7 mouse cellular contexts compared by ENCODE assay signal in genomic region chr10:81106113-81106721, GRCm38 (mm10). TPM values are rescaled to one million over a fixed set of nuclear protein-coding genes. Genes with fewer than 3 reads are reported as not detected.
A peak's percentile ranks its signal among the peaks of the same experiment; 100 is the strongest.
DNase-seq lines count a peak whose midpoint lies in the region; ATAC-seq and TF ChIP-seq lines count a peak whose summit lies in the region.

No protein-coding gene starts in this region.

- under 1% methylated on average over 34 of the region's 35 CpGs for WGBS in intestine, embryonic 16.5 days
- under 1% methylated on average over 35 of the region's 35 CpGs for WGBS in limb, embryonic 11.5 days
- under 1% methylated on average over 33 of the region's 35 CpGs for WGBS in midbrain, embryonic 13.5 days
- 2% methylated on average over 35 of the region's 35 CpGs for WGBS in small intestine, adult 2 months

- no peaks in the 10 kb centered on the region for H3K9me3 ChIP-seq in intestine, embryonic 16.5 days (ENCODE audit: control insufficient read depth, low read length)
- H3K9me3 ChIP-seq in limb, embryonic 11.5 days (ENCODE audit: control insufficient read depth, low read length), result no peaks in the 10 kb centered on the region
- no peaks in the 10 kb centered on the region for H3K9me3 ChIP-seq in midbrain, embryonic 13.5 days

- peak; percentile 88 for ATAC-seq in intestine, embryonic 16.5 days
- peak; percentile 89 for ATAC-seq in limb, embryonic 11.5 days (ENCODE audit: insufficient number of reproducible peaks, low FRiP score, low TSS enrichment, low read depth)
- peak; percentile 85 for ATAC-seq in midbrain, embryonic 13.5 days

- H3K36me3 ChIP-seq in intestine, embryonic 16.5 days (ENCODE audit: control insufficient read depth, insufficient read depth, low read length), result peaks cover 25% of the 10 kb centered on the region
- peaks cover 24% of the 10 kb centered on the region for H3K36me3 ChIP-seq in limb, embryonic 11.5 days (ENCODE audit: control insufficient read depth, insufficient read depth, low read length)
- H3K36me3 ChIP-seq in midbrain, embryonic 13.5 days, result peaks cover 32% of the 10 kb centered on the region
- H3K36me3 ChIP-seq in small intestine, adult 2 months (ENCODE audit: control insufficient read depth, insufficient read depth, low read length), result peaks cover 32% of the 10 kb centered on the region

- peak overlapping the region; percentile 99 for H3K9ac ChIP-seq in intestine, embryonic 16.5 days (ENCODE audit: low read depth, low read length)
- H3K9ac ChIP-seq in limb, embryonic 11.5 days (ENCODE audit: low read length), result peak overlapping the region; percentile 93
- H3K9ac ChIP-seq in midbrain, embryonic 13.5 days (replicated peaks), result peak overlapping the region; percentile 97

- peak overlapping the region; percentile 72 for H3K4me2 ChIP-seq in intestine, embryonic 16.5 days (ENCODE audit: low read depth, low read length)
- peak overlapping the region; percentile 67 for H3K4me2 ChIP-seq in limb, embryonic 11.5 days (ENCODE audit: low read depth, severe bottlenecking)
- H3K4me2 ChIP-seq in midbrain, embryonic 13.5 days (replicated peaks), result peak overlapping the region; percentile 77

- no peak; the same call in 1 of the 2 replicates for TF ChIP-seq POLR2A in small intestine, adult 2 months (IDR thresholded peaks at IDR 0.05; ENCODE audit: low read depth, low read length)

- H3K27me3 ChIP-seq in intestine, embryonic 16.5 days (replicated peaks; ENCODE audit: control insufficient read depth, insufficient read depth, low read length), result no peaks in the 10 kb centered on the region
- no peaks in the 10 kb centered on the region for H3K27me3 ChIP-seq in limb, embryonic 11.5 days (ENCODE audit: control insufficient read depth, insufficient read depth, low read length)
- H3K27me3 ChIP-seq in midbrain, embryonic 13.5 days, result no peaks in the 10 kb centered on the region
- H3K27me3 ChIP-seq in small intestine, adult 2 months (ENCODE audit: control insufficient read depth, insufficient read depth, low read length), result no peaks in the 10 kb centered on the region

- TF ChIP-seq CTCF in small intestine, adult 2 months (IDR thresholded peaks at IDR 0.05; ENCODE audit: extremely low read depth, insufficient read length, insufficient replicate concordance, low read depth, low read length), result no peak

- H3K4me3 ChIP-seq in intestine, embryonic 16.5 days (ENCODE audit: low read length), result peak overlapping the region; percentile 97
- H3K4me3 ChIP-seq in limb, embryonic 11.5 days (ENCODE audit: low read depth, low read length), result peak overlapping the region; percentile 89
- H3K4me3 ChIP-seq in midbrain, embryonic 13.5 days (replicated peaks), result peak overlapping the region; percentile 71
- peak overlapping the region; percentile 92 for H3K4me3 ChIP-seq in small intestine, adult 2 months (ENCODE audit: low read depth, low read length)

- peaks cover 20% of the 10 kb centered on the region for H3K4me1 ChIP-seq in intestine, embryonic 16.5 days (ENCODE audit: control insufficient read depth, insufficient read depth, low read length)
- peaks cover 19% of the 10 kb centered on the region for H3K4me1 ChIP-seq in limb, embryonic 11.5 days (ENCODE audit: control insufficient read depth, insufficient read depth, low read length)
- peaks cover 31% of the 10 kb centered on the region for H3K4me1 ChIP-seq in midbrain, embryonic 13.5 days (replicated peaks)
- peaks cover 38% of the 10 kb centered on the region for H3K4me1 ChIP-seq in small intestine, adult 2 months (ENCODE audit: control insufficient read depth, insufficient read depth, insufficient read length, low read length)

- peak overlapping the region; percentile 100 for H3K27ac ChIP-seq in intestine, embryonic 16.5 days (ENCODE audit: low read length)
- H3K27ac ChIP-seq in limb, embryonic 11.5 days (replicated peaks; ENCODE audit: low read depth, low read length), result peak overlapping the region; percentile 97
- H3K27ac ChIP-seq in midbrain, embryonic 13.5 days, result peak overlapping the region; percentile 100
- peak overlapping the region; percentile 98 for H3K27ac ChIP-seq in small intestine, adult 2 months (ENCODE audit: insufficient read depth, low read depth, low read length)

- peak; percentile 92 for DNase-seq in adrenal gland, adult 2 months
- DNase-seq in embryo, embryonic 11.5 days (ENCODE audit: low read depth, low spot score), result peak; percentile 74
- DNase-seq in gastrocnemius, postnatal 4 days (ENCODE audit: low spot score in 2 of 2), result peak; percentile 80 to 88
- peak; percentile 93 for DNase-seq in limb, embryonic 11.5 days (ENCODE audit: low spot score)

RNA-seq across cellular contexts. Expression of gene Map2k2, which starts 0.5 kb away (rescaled TPM):
- 100 to 1,000 TPM; 157 to 185 TPM for total RNA-seq in adrenal gland, adult 2 months (2021)
- 787 and 873 TPM in 2 replicates for polyA plus RNA-seq in adrenal gland, adult 2 months (2012; rRNA removed)
- 100 to 1,000 TPM; 148 to 152 TPM for total RNA-seq in gastrocnemius, postnatal 4 days (2021)
- 214 and 225 TPM in 2 replicates for polyA plus RNA-seq in intestine, embryonic 16.5 days (2015; fragmentation: Nextera tagmentation; extraction: Ambion mirVana)
- 230 and 239 TPM in 2 replicates for polyA plus RNA-seq in limb, embryonic 11.5 days (2014; fragmentation: Nextera tagmentation; extraction: Ambion mirVana)
- 220 and 243 TPM in 2 replicates for polyA plus RNA-seq in midbrain, embryonic 13.5 days (2015; fragmentation: Nextera tagmentation; extraction: Ambion mirVana)
- polyA plus RNA-seq in small intestine, adult 2 months (2012; rRNA removed), result 214 and 554 TPM in 2 replicates

RNA-seq across cellular contexts. Expression of gene Creb3l3, which starts 7.5 kb away (rescaled TPM):
- under 1 TPM; 0.59 to 0.86 TPM for total RNA-seq in adrenal gland, adult 2 months (2021)
- 0.39 and 0.89 TPM in 2 replicates for polyA plus RNA-seq in adrenal gland, adult 2 months (2012; rRNA removed)
- 1 to 10 TPM; 1.2 to 1.5 TPM for total RNA-seq in gastrocnemius, postnatal 4 days (2021)
- 123 and 180 TPM in 2 replicates for polyA plus RNA-seq in intestine, embryonic 16.5 days (2015; fragmentation: Nextera tagmentation; extraction: Ambion mirVana)
- polyA plus RNA-seq in limb, embryonic 11.5 days (2014; fragmentation: Nextera tagmentation; extraction: Ambion mirVana), result 0.27 and 0.28 TPM in 2 replicates
- polyA plus RNA-seq in midbrain, embryonic 13.5 days (2015; fragmentation: Nextera tagmentation; extraction: Ambion mirVana), result 0.12 and 0.20 TPM in 2 replicates
- polyA plus RNA-seq in small intestine, adult 2 months (2012; rRNA removed), result 163 and 498 TPM in 2 replicates

RNA-seq across cellular contexts. Expression of gene Zbtb7a, which starts 28.8 kb away (rescaled TPM):
- 10 to 100 TPM; 62.9 to 80.9 TPM for total RNA-seq in adrenal gland, adult 2 months (2021)
- polyA plus RNA-seq in adrenal gland, adult 2 months (2012; rRNA removed), result 150 and 158 TPM in 2 replicates
- 10 to 100 TPM; 37.7 to 42.0 TPM for total RNA-seq in gastrocnemius, postnatal 4 days (2021)
- polyA plus RNA-seq in intestine, embryonic 16.5 days (2015; fragmentation: Nextera tagmentation; extraction: Ambion mirVana), result 46.2 and 47.4 TPM in 2 replicates
- polyA plus RNA-seq in limb, embryonic 11.5 days (2014; fragmentation: Nextera tagmentation; extraction: Ambion mirVana), result 6.7 and 8.4 TPM in 2 replicates
- polyA plus RNA-seq in midbrain, embryonic 13.5 days (2015; fragmentation: Nextera tagmentation; extraction: Ambion mirVana), result 13.2 and 15.2 TPM in 2 replicates
- 94.8 and 187 TPM in 2 replicates for polyA plus RNA-seq in small intestine, adult 2 months (2012; rRNA removed)

RNA-seq across cellular contexts. Expression of gene Thop1, which starts 36.4 kb away (rescaled TPM):
- total RNA-seq in adrenal gland, adult 2 months (2021), result 10 to 100 TPM; 40.5 to 77.9 TPM
- 75.0 and 95.7 TPM in 2 replicates for polyA plus RNA-seq in adrenal gland, adult 2 months (2012; rRNA removed)
- 10 to 100 TPM; 40.6 to 44.0 TPM for total RNA-seq in gastrocnemius, postnatal 4 days (2021)
- 48.7 and 53.8 TPM in 2 replicates for polyA plus RNA-seq in intestine, embryonic 16.5 days (2015; fragmentation: Nextera tagmentation; extraction: Ambion mirVana)
- polyA plus RNA-seq in limb, embryonic 11.5 days (2014; fragmentation: Nextera tagmentation; extraction: Ambion mirVana), result 64.0 and 73.5 TPM in 2 replicates
- polyA plus RNA-seq in midbrain, embryonic 13.5 days (2015; fragmentation: Nextera tagmentation; extraction: Ambion mirVana), result 44.9 and 48.5 TPM in 2 replicates
- polyA plus RNA-seq in small intestine, adult 2 months (2012; rRNA removed), result 26.5 and 33.3 TPM in 2 replicates

RNA-seq across cellular contexts. Expression of gene Sgta, which starts 46.2 kb away (rescaled TPM):
- total RNA-seq in adrenal gland, adult 2 months (2021), result 100 to 1,000 TPM; 198 to 288 TPM
- polyA plus RNA-seq in adrenal gland, adult 2 months (2012; rRNA removed), result 495 and 554 TPM in 2 replicates
- 100 to 1,000 TPM in 1 of 2 experiments, 10 to 100 TPM in 1; 98.0 to 100 TPM for total RNA-seq in gastrocnemius, postnatal 4 days (2021)
- polyA plus RNA-seq in intestine, embryonic 16.5 days (2015; fragmentation: Nextera tagmentation; extraction: Ambion mirVana), result 204 TPM in 2 replicates
- polyA plus RNA-seq in limb, embryonic 11.5 days (2014; fragmentation: Nextera tagmentation; extraction: Ambion mirVana), result 219 and 221 TPM in 2 replicates
- polyA plus RNA-seq in midbrain, embryonic 13.5 days (2015; fragmentation: Nextera tagmentation; extraction: Ambion mirVana), result 316 and 322 TPM in 2 replicates
- 116 and 222 TPM in 2 replicates for polyA plus RNA-seq in small intestine, adult 2 months (2012; rRNA removed)

Comparison
In these comparisons a context has a peak if more than half of its experiments do, and no peak if none do; other contexts are left out.
1. Peak in every context shown above with its lines: DNase-seq, ATAC-seq, H3K4me3 ChIP-seq and H3K27ac ChIP-seq.
2. RNA of gene Creb3l3, which starts 7.5 kb away (polyA plus RNA-seq): 163 to 498 TPM in small intestine, adult 2 months and 123 to 180 TPM in intestine, embryonic 16.5 days; 0.39 to 0.89 TPM in adrenal gland, adult 2 months, 0.27 to 0.28 TPM in limb, embryonic 11.5 days and 0.12 to 0.20 TPM in midbrain, embryonic 13.5 days; every median in the first group is over 10 times any median in the second.